Mouse (Mus musculus): ENCODE data around the gene Socs7. TPM values are rescaled to one million over a fixed set of nuclear protein-coding genes. Genes with fewer than 3 reads are reported as not detected.

Socs7 gene
- polyA plus RNA-seq, 1 experiment from 2014 or later = 5.1 TPM

GRCm38 (mm10) chr11:97331231-97332190 lies 30.8 kb upstream of the Socs7 start:
- Histone ChIP-seq H3K27ac (no peak overlapping the region), H3K4me2 (no peak overlapping the region), H3K9me3 (no peaks in the 10 kb centered on the region), H3K36me3 (peaks cover 41% of the 10 kb centered on the region), H3K27me3 (no peaks in the 10 kb centered on the region), H3K4me1 (replicated peaks) (peaks cover 11% of the 10 kb centered on the region), H3K9ac (replicated peaks) (no peak overlapping the region), H3K4me3 (replicated peaks) (no peak overlapping the region)
- 79% methylated on average over 12 of the region's 12 CpGs for WGBS
- ATAC-seq (ENCODE audit: insufficient number of reproducible peaks, insufficient read depth, low FRiP score, low TSS enrichment, low read depth) = no peak

- no peak overlapping the region for H3K9ac ChIP-seq (replicated peaks)
- H3K36me3 ChIP-seq = peaks cover 27% of the 10 kb centered on the region
- peaks cover 13% of the 10 kb centered on the region for H3K4me1 ChIP-seq (replicated peaks)
- H3K27ac ChIP-seq = no peak overlapping the region
- H3K4me3 ChIP-seq (replicated peaks) = no peak overlapping the region
- H3K9me3 ChIP-seq = no peaks in the 10 kb centered on the region
- no peak overlapping the region for H3K4me2 ChIP-seq
- 52% methylated on average over 9 of the region's 9 CpGs for WGBS
- ATAC-seq (ENCODE audit: insufficient number of reproducible peaks, insufficient read depth, low FRiP score, low TSS enrichment, low read depth) = no peak
- H3K27me3 ChIP-seq = peaks cover 8% of the 10 kb centered on the region
Measured at GRCm38 (mm10) chr11:97333044-97333443, 29.3 kb upstream of the Socs7 start.

DNA sequence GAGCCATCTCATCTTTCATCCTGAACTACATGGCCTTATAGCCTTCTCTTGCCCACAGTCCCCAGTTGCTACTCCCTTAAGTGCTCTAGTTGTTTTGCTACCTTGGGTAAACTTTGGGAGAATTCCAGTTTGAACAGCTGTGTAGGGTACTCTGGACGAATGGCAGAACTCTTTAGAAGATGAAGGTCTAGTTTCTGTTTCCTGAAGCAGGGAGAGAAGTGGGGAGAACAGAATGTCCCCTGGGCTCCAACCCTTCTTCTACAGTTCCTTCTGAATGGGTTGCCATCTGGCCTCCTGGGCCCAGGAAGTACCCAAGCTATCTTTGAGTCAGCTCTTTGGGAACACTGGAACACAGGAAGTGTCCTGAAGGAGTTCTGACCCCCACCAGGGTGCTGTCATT lies 28.5 kb upstream of the Socs7 start:
- Histone ChIP-seq H3K36me3 (peaks cover 18% of the 10 kb centered on the region), H3K9me3 (no peaks in the 10 kb centered on the region), H3K4me2 (no peak overlapping the region), H3K27me3 (peaks cover 17% of the 10 kb centered on the region), H3K4me1 (replicated peaks) (peaks cover 22% of the 10 kb centered on the region), H3K27ac (no peak overlapping the region), H3K4me3 (replicated peaks) (no peak overlapping the region), H3K9ac (replicated peaks) (no peak overlapping the region)
- ATAC-seq (ENCODE audit: insufficient number of reproducible peaks, insufficient read depth, low FRiP score, low TSS enrichment, low read depth) = no peak
- WGBS = 70% methylated on average over 1 of the region's 1 CpGs

DNA sequence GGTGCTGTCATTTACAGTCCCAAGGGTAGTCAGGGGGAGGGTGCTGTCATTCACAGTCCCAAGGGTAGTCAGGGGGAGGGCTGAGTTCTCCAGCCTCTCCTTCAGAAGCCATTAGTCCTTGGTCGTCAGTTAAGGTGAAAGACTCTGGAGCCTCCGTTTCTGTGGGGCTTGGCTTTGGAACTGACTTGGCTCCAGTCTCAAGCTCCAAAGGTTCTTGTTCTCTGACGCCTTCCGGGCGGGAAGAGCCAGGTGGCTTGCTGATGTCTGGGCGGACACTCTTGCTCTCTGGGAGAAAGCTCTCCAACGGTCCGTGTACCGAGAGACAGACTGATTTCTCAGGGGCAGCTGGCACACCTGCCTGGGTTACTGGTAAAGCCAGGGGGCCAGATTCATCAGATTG lies 28.0 kb upstream of the Socs7 start:
- Histone ChIP-seq H3K9ac (replicated peaks) (no peak overlapping the region), H3K9me3 (no peaks in the 10 kb centered on the region), H3K36me3 (peaks cover 13% of the 10 kb centered on the region), H3K27me3 (peaks cover 19% of the 10 kb centered on the region), H3K4me2 (no peak overlapping the region), H3K4me3 (replicated peaks) (no peak overlapping the region), H3K4me1 (replicated peaks) (peaks cover 24% of the 10 kb centered on the region), H3K27ac (no peak overlapping the region)
- WGBS = 87% methylated on average over 9 of the region's 9 CpGs
- ATAC-seq (ENCODE audit: insufficient number of reproducible peaks, insufficient read depth, low FRiP score, low TSS enrichment, low read depth) = no peak

- no peak for ATAC-seq (ENCODE audit: insufficient number of reproducible peaks, insufficient read depth, low FRiP score, low TSS enrichment, low read depth)
- Histone ChIP-seq H3K9me3 (no peaks in the 10 kb centered on the region), H3K9ac (replicated peaks) (no peak overlapping the region), H3K4me2 (no peak overlapping the region), H3K4me1 (replicated peaks) (peaks cover 24% of the 10 kb centered on the region), H3K4me3 (replicated peaks) (no peak overlapping the region), H3K36me3 (no peaks in the 10 kb centered on the region), H3K27ac (no peak overlapping the region), H3K27me3 (peaks cover 23% of the 10 kb centered on the region)
- WGBS = 38% methylated on average over 6 of the region's 6 CpGs
Measured at GRCm38 (mm10) chr11:97336238-97336637, 26.1 kb upstream of the Socs7 start.

- Histone ChIP-seq H3K4me2 (no peak overlapping the region), H3K27me3 (peaks cover 23% of the 10 kb centered on the region), H3K9ac (replicated peaks) (no peak overlapping the region), H3K9me3 (no peaks in the 10 kb centered on the region), H3K27ac (no peak overlapping the region), H3K4me3 (replicated peaks) (no peak overlapping the region), H3K36me3 (no peaks in the 10 kb centered on the region), H3K4me1 (replicated peaks) (peaks cover 21% of the 10 kb centered on the region)
- 64% methylated on average over 14 of the region's 14 CpGs for WGBS
- ATAC-seq (ENCODE audit: insufficient number of reproducible peaks, insufficient read depth, low FRiP score, low TSS enrichment, low read depth) = no peak
Measured at GRCm38 (mm10) chr11:97336751-97337345, 25.5 kb upstream of the Socs7 start.

- Histone ChIP-seq H3K9me3 (no peaks in the 10 kb centered on the region), H3K9ac (replicated peaks) (no peak overlapping the region), H3K4me3 (replicated peaks) (no peak overlapping the region), H3K27ac (no peak overlapping the region), H3K4me2 (no peak overlapping the region), H3K27me3 (peaks cover 23% of the 10 kb centered on the region), H3K4me1 (replicated peaks) (peaks cover 18% of the 10 kb centered on the region), H3K36me3 (no peaks in the 10 kb centered on the region)
- ATAC-seq (ENCODE audit: insufficient number of reproducible peaks, insufficient read depth, low FRiP score, low TSS enrichment, low read depth) = no peak
- 87% methylated on average over 12 of the region's 12 CpGs for WGBS
Measured at GRCm38 (mm10) chr11:97337363-97337762, 25.0 kb upstream of the Socs7 start.

DNA sequence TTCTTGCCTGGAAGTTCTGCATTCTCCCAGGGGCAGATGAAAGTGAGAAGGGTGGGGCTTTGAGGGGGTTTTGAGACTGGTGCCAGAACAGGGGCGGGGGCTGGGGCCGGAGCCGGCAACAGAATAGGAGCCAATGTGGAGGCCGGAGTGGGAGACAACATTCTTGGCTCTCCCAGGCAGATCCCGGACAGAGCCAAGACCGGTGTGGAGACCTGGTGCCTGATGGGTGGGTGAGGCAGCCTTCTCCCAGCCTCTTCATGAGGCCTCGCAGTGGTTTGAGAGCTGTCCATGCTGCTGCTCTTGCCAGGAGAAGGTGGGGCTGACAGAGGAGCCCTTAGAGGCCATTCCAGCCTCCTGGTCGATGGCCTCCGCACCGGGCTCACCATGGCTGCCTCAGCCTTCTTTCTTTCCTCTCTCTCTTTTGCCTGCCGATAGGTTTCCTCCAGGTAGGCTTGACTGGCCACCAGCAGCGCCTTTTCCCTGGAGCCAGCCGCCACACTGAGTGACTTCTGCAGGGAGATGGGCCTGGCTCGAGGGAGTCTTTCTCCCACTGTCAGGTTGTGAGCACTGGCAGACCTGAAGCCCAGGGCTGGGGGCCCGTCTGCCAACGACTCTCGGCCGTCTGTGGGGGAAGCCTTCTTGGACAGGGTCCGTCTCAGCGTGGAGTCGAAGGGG lies 23.9 kb upstream of the Socs7 start:
- peak overlapping the region; percentile 26; the same call in 1 of the 2 replicates for H3K4me2 ChIP-seq
- H3K9ac ChIP-seq (replicated peaks) = no peak overlapping the region
- H3K4me3 ChIP-seq (replicated peaks) = no peak overlapping the region
- no peak overlapping the region for H3K27ac ChIP-seq
- 42% methylated on average over 21 of the region's 21 CpGs for WGBS
- peaks cover 25% of the 10 kb centered on the region for H3K27me3 ChIP-seq
- ATAC-seq (ENCODE audit: insufficient number of reproducible peaks, insufficient read depth, low FRiP score, low TSS enrichment, low read depth) = peak; percentile 15; the same call in 1 of the 2 replicates
- H3K36me3 ChIP-seq = no peaks in the 10 kb centered on the region
- H3K4me1 ChIP-seq (replicated peaks) = peaks cover 23% of the 10 kb centered on the region
- H3K9me3 ChIP-seq = no peaks in the 10 kb centered on the region

DNA sequence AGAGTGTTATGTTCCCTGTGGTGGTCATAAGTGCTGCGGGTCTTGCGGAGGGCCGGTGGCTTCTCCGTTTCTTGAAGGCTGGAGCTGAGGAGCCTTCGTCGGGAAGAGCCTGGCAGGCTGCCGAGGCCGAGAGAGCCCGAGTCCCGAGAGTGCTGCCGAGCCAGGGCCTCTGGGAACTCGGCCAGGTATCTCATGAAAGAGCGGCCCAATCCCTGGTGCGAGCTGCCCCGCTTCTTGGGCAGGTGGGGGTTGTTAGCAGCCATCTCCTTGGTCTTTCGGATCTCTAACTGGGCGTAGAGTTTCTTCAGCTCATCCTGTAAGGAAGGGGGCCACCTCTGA lies 23.4 kb upstream of the Socs7 start:
- ATAC-seq (ENCODE audit: insufficient number of reproducible peaks, insufficient read depth, low FRiP score, low TSS enrichment, low read depth) = no peak
- H3K27me3 ChIP-seq = peaks cover 30% of the 10 kb centered on the region
- no peaks in the 10 kb centered on the region for H3K9me3 ChIP-seq
- WGBS = 41% methylated on average over 17 of the region's 17 CpGs
- H3K4me1 ChIP-seq (replicated peaks) = peaks cover 29% of the 10 kb centered on the region
- no peak overlapping the region for H3K4me3 ChIP-seq (replicated peaks)
- no peak overlapping the region for H3K9ac ChIP-seq (replicated peaks)
- no peaks in the 10 kb centered on the region for H3K36me3 ChIP-seq
- H3K4me2 ChIP-seq = peak overlapping the region; percentile 26
- no peak overlapping the region for H3K27ac ChIP-seq

DNA sequence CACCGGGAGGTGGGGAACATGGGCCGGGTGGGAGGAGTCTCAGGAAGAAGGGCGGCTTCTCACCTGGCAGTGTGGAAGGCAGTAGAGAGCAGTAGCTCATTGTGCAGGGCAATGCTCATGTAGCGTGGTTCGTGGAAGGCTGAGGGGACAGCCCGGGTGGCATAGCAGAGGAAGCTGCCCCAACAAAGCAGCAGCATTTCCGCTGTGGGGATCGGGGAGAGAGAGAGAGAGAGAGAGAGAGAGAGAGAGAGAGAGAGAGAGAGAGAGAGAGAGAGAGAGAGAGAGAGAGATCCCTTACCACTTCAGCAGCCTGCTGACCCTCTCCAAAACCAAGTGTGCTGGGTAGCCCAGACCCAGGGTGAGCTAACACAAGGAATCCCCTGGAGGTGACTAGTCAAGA lies 19.2 kb upstream of the Socs7 start:
- Histone ChIP-seq H3K4me1 (replicated peaks) (peaks cover 21% of the 10 kb centered on the region), H3K9ac (replicated peaks) (no peak overlapping the region), H3K36me3 (no peaks in the 10 kb centered on the region), H3K27me3 (peaks cover 21% of the 10 kb centered on the region), H3K4me2 (no peak overlapping the region), H3K4me3 (replicated peaks) (no peak overlapping the region), H3K9me3 (no peaks in the 10 kb centered on the region), H3K27ac (no peak overlapping the region)
- ATAC-seq (ENCODE audit: insufficient number of reproducible peaks, insufficient read depth, low FRiP score, low TSS enrichment, low read depth) = no peak
- WGBS = 38% methylated on average over 8 of the region's 8 CpGs

DNA sequence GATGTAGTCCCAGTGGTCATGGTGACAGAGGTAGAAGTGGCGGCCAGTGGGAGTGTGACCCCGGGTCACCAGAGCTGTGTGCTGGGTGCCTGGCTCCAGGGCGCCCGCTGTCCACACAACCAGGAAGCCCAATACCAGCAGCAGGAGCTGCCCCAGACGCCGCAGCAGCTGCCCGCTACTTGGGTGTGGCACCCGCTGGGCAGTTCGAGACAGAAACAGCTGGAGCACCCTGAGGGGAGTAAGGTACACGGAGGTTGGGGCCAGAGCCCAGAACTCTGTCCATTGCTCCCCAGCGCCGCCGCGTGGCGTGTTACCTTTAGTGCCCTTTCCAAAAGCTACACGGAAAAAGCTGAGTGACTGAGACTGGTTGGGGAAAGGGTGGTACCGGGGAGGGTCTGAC lies 18.7 kb upstream of the Socs7 start:
- Histone ChIP-seq H3K4me3 (replicated peaks) (no peak overlapping the region), H3K27me3 (peaks cover 16% of the 10 kb centered on the region), H3K4me1 (replicated peaks) (peaks cover 16% of the 10 kb centered on the region), H3K9ac (replicated peaks) (no peak overlapping the region; the same call in 1 of the 2 replicates), H3K36me3 (no peaks in the 10 kb centered on the region), H3K9me3 (no peaks in the 10 kb centered on the region), H3K27ac (no peak overlapping the region), H3K4me2 (peak overlapping the region; percentile 30)
- WGBS = 32% methylated on average over 17 of the region's 17 CpGs
- 0 out of 2 replicates have a peak, but pooled peaks have one; percentile 6 for ATAC-seq (ENCODE audit: insufficient number of reproducible peaks, insufficient read depth, low FRiP score, low TSS enrichment, low read depth)
